Mouse (Mus musculus) urinary bladder, adult 2 months (tissue): ENCODE results near the gene Itga9. TPM values are rescaled to one million over a fixed set of nuclear protein-coding genes. Genes with fewer than 3 reads are reported as not detected.

Source experiments
- DNase-seq: peaks from one replicate; pipeline ENCODE4 v3.0.0; 2022; ENCODE audit warnings: low spot score
- polyA plus RNA-seq: library from polyadenylated mRNA; depleted of rRNA; stranded (reverse); fragments of >200 nt; gene quantifications from 2 replicates; pipeline ENCODE4 v1.2.3, GENCODE M21; 2012

Itga9 gene
- polyA plus RNA-seq, 1 experiment, result 26.3 TPM

DNA sequence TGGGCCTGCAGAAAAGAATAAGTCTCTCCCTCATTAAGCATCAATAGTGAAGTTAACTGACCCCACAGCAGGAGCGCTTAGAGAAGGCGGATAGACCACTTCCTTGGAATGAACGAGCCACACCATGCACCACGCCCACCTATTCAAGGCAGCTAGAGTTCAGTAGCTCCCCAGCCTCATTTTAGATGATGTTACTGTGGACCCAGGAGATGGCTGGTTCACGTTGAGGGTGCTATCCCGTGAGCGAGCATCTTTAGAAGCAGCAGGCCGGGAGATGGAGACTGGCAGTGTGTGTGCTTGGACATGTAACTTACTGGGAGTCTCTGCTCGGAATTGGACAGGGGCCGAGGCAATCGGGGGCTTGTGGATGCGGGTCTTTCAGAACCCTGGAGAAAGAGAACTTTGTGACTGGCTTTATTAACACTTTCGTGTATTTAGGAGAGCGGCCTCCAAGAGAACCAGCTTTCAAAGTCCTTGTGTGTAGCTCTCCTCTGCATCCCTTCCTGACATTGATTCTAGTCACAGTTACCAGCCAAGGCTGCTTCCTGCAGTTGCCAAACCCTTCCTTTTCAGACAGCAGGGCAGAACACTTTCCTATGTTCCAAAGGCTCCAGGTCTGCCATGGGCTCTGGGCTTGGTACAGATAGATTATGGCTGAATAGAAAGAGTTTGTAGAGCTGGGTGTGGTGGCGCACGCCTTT is 1.4 kb downstream of the Itga9 start:
- DNase-seq, result no peak

DNA sequence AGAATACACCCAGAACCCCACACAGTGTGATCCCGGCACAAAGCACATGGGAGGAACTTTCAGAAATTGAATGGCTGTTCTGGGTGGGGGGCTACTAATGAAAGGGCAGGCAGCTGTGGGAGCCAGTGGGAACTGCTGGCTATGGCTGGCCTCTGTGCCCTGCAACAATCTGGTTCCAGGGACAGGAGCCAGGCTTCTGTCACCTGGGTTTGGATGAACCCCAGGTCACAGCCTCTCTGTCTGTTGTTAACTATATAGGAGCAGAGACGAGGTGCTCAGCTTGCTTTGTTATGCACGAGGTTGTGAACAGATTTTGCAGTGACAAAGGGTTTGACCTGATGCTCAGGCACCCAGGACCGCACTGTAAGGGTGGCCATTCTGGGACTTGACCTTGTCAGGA is 2.1 kb downstream of the Itga9 start:
- no peak for DNase-seq

DNA sequence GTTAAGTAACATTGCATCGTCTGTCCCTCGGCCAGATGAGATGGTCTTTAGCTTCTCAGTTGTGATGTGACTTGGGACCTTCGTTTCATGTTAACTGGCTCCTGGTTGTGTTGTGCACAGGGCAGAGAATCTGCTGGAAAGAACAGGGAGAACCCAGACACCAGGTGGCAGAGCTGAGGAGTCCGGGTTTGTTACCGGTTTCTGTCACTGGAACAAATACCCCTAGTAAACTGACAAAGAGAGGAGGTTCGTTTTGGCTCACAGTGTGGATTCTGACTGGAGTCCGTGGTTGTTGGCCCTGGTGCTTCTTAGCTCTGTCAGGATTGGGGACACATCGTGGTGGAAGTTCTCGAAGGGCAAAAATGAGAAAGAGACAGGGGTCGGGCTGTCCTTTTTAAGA is 3.6 kb downstream of the Itga9 start:
- DNase-seq, result no peak

DNA sequence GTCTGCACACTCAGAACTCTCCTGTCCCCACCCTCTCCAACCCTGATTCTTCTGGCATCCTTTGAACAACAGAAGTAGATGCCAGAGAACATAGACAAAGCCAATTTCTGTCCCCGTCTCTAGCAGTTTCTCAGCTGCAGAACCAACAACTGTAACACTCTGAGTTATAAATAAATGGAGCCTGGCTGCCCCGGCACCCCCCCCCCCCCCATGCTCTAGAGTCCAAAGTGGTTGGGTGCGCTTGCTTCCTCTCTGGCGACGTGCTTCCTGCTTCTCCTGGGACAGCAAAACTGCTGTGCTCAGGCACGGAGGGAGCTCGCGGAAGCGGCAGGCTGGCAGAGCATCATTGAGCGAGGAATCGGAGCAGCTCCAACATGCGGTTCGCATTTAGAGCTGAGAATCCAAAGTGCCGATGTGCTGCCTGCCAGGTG is 4.6 kb downstream of the Itga9 start:
- DNase-seq, result no peak

DNA sequence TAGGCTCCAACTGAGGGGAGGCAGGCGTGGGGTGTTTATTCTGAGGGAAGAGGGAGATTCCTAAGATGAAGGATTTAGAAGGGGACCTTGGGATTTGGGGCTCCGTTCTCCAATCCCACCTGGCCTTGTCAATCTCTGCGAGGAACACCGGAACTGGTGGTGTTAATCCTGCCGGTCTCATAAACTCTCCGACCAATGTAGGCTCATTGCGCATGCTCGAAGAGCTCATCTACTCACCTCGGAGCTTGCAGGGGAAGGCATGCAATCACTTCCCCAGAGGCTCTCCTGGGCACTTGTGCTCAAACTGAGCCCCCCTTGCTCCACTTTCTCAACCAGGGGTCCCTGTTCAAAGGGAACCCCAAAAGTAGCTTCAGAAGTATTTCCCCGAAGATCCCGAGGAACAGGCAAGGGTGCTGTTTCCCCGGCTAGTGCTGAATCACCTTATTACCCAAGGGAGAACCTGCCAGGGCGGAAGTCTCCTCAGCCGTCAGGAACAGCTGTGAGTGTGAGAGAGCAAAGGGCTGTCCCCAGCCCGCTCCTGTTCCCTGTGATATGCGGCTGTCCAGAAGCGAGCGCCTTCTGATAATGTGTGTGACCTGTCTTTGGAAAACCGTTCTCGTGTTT is 5.6 kb downstream of the Itga9 start:
- no peak for DNase-seq

DNA sequence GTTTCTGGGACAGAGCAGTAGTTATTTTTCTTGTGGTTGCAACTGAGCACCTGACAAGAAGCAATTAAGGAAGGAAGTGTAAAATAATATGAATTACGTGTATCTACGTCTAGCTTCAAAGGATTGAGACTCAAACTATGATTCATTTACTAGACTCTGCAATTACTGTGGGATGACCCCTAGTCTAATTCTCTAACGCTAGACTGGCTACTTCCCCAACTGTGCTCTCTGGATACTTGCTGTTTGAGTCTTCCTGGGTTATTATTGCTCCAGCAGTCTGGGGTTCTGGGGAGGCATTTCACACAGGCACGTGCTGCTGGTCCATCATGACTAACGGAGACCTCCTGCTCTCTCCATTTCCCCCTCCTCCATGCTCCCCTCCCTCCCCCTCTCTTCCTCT is 10.7 kb downstream of the Itga9 start:
- no peak for DNase-seq

DNA sequence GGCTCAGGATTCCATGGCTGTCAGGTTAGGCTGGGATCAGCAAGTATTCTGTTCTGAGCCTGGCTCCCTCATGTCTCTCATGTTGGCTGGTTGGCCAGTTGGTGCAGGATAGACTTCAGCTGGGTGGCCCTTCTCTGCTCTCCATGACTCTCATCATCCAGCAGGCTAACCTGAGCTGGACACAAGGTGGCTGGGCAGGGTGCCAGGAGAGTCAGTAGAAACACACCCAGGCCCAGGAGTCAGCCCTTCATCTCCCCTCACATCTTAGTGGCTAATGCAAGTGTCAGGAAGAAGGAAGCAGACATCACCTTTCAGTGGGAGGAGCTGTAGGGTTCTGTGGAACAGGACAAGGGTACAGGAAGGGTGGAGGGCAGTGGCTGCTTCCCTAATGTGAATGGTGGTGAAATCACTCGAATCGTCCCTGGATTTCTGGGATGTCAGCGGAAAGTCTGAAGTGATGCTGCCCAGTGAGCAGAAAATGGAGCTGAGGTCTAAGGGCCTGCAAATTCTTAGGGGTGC is 12.3 kb downstream of the Itga9 start:
- DNase-seq, result no peak

DNA sequence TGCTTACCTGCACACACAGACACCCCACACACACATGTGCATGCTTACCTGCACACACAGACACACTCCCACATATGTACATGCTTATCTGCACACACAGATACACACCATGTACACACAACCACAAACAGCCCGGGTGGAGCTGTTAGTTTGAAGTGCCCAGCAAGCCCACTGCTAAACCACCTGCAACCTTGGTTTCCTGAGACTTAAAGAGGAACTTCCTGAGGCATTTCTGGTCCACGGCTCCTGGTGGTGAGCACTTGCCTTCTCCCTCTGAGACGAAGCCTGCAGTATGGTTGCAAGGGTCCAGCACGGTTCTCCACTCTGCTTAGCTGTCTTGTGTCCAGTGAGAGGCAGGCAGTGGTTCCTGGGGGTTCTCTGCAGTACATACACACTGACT is 14.3 kb downstream of the Itga9 start:
- no peak for DNase-seq

DNA sequence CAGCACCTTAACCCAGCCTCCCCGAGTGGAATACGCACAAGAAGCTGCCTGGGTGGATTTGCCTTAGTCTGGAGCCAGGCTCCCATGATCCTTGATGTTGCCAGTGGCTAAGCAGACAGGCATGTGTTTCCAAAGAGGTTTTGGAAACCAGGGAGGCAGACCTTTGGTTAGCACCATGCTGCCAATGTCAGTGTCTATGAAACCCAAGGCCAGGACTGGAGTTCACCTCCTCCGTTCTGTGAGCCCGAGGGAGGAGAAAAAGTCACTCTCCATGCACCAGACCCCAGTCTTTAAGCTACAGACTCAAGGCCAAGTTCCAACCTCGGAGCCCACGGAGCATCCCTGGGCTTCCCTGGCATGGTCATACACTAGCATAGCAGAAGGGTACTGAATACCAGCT is 15.2 kb downstream of the Itga9 start:
- no peak for DNase-seq

DNA sequence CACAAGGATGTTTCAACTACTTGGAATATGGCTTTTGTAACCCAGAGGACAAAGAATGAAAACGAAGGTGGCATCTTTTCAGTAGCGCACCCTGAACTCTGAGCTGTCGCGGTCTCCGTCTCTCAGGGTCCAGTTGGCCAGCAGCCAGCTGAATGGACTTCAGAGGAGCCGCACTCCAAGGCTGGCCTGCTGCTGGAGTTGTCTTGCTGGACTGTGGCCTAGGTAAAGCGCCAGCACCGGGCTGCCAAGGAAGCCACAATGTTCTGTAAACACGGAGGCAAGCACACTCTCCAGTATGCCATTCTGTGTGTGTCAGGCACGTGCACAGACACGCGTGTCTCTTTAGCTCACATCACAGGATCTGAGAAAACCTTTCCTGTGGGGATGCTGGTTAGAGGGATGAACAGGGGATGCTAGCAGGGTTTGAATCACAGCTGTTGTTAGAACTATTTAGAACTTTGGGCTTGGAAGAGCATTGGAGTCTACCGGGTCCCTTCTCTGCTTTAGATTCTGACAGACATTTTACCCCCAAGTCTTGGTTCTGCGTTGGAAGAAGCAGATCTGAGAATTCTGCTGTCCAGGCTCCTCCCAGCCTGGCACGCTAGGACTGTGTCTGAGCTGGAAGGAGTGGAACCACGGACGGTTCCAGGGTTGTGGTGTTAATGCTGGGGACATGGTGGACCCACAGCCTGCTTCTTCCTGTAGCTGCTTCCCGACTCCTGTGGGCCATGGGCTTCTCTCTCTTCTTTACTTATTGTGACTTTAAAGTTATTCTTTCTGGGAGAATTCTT is 16.1 kb downstream of the Itga9 start:
- DNase-seq, result no peak

DNA sequence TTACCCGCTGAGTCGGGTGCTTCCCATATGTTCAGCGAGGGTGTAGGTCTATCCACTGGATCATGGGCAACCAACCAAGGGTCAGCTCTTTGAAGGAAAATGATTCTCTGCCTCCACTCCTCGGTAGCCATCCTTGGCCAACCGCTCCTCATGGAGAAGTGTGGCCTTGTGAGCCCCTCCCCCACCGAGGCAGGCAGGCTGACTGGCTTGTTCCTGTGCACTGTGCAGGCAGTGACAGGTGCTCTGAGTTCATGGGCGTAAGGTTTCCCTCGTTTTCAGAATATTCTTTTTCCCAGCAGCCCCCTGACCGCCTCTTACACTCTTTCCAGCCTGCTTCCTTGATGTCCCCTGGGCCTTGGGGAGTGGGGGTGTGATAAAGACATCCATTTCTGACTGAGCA is 17.0 kb downstream of the Itga9 start:
- no peak for DNase-seq

DNA sequence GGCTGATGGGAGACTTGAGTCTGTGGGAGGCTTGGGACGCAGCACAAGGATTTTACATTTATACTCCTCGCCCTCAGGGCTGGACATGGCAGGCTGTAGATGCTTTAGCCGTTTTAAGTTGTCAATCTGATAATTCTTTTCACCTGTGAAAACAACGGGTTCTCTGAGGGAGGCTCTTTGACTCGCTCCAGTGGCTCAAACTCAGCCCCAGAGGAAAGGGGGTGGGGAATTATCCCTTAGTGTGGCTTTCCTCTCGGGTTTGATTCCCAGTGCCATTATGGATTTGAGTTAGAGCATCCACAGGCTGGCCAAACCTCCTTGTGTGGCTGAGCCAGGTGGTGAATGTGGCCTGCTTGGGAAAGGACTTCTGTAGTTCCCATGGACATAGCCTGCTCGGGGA is 17.7 kb downstream of the Itga9 start:
- DNase-seq, result no peak

DNA sequence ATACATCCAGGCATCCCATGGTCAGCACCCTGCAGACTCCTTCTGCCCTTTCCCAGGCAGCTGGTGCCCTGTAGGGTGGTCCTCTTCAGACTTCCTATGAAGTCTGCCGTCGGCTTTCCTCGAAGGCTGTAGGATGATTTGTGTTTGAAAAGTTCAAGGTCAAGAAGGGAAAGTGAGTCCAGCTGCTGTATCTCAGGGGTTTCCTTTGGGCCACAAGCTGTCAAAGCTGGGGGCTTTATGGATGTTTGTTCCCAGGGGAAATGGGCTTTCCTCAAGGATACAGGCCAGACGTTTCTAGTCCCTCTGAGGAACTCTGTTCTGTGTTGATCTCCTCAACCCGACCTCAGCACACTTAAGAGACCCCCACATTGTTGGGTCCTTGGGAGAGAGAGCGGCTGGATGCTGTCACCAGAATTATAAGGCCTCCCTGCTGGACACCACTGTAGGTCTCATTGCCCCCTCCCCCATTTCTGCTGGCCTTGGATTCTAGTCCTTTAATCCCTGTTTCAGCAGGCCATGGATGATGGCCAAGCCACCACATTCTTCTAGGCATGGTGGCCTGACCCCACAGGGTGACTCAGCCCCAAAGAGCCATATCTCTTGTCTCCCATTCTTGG is 23.4 kb downstream of the Itga9 start:
- no peak for DNase-seq

DNA sequence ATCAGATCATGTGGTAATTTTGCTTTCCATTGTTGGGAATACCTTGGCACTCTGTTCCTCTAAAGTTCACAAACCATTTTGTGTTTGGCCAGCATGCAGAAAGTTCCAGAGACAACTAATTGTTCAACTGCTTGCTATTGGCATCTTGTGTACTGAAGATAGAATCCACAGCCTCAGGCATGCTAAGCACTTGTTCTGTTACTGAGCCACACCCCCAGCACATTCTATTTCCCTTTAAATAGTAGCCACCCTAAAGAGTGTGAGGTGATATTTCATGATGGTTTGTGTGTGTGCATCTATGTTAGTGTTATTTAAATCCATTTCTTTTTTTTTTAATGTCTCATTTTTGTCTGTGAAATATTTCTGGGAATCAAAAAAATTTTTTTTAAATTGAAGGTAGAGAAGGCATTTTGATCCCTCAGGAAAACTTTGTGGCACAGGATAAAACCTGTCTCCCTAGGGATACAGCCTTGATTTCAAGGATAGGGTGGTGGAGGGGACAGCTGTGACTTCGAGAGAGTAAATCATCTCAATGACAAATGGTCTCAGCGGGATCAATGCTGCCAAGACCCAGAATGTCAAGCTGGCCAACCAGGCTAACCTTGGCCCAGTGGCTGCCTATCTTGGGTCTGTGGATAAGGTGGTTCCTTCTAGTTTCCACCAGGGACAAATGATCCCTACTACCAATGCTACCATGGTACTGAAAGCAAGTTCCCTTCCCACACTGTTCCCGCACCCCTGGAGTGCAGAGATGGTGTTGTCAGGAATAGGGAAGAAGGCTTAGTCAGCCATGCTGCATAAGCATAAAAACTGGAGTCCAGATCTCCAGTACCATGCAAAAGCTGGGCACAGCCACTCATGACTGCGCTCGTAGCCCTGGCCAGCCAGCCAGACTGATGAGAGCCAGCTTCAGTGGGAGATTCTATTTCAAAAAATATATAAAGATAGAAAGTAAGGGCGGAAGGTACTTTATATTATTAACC is 25.6 kb downstream of the Itga9 start:
- no peak for DNase-seq

DNA sequence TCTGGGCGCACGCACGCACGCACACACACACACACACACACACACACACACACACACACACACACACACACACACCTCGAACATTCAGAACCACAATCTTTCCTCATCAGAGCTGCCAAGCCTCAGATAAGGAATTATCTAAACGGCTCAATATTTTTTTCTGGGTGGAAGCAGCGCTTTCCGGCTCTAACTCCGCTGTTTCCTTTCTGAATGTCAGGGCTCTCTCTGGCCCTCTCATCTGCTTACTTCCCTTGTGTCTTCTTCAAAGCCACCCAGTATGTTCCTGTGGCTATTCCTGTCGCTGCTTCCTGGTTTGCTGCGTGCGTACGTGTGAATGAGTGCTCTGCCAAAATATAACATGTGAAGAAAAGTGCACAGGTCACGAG is 26.3 kb downstream of the Itga9 start:
- no peak for DNase-seq

DNA sequence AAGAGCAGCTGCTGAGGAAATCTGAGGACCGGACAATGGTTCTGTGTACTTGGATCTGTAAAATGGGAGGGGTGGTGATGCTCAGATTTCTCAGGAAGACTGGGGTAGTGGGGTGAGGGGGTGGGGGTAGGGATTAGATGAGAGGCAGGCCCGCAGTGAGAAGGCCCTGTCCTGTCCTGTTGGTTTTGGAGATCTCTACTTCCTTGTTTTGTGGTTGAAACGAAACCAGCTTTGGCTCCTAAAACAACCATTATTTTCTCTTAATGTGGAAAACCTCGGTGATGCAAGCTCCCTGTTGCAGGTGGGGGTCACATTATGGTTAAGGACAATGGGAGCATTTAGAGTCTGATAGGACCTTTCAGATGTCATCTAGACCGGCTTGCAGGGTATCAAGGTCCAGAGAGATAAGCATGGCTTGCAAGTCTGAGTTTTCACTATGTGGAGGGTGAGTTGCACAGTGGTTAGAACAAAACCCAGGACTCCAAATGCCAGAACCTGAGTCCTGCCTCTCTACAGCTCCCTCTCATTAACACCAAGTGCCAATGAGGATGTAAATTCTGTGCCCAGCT is 32.2 kb downstream of the Itga9 start:
- DNase-seq, result no peak

DNA sequence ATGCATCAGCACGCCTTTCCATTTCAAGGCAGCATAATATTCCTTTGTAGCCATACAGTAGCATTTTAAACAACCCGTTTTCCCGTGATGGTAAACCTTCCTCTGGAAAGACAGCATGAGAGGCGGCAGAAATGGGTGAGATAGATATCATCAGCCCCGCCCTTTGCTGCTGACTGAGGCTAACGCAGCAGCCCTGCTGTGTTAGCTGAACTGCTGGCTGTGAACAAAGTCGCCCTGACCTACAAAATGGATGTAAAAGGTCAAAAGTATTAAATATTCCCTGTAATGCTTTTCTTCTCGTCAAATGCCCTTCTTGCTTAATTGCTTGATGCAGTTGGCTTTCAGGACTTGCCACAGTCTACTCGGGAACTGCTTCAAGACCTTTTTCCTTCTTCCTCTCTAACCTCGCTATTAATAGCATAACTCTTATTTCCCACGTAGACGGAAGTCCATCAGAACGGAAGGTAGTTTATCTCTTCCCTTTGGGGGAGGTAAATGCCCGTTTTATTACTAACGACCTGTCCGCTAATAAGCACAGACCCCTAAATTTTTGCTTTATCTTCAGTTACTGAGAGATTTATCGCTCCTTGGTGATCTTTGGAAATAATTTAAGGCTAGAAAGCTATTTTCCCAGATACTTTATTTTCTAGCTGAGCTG is 39.3 kb downstream of the Itga9 start:
- DNase-seq, result no peak

DNA sequence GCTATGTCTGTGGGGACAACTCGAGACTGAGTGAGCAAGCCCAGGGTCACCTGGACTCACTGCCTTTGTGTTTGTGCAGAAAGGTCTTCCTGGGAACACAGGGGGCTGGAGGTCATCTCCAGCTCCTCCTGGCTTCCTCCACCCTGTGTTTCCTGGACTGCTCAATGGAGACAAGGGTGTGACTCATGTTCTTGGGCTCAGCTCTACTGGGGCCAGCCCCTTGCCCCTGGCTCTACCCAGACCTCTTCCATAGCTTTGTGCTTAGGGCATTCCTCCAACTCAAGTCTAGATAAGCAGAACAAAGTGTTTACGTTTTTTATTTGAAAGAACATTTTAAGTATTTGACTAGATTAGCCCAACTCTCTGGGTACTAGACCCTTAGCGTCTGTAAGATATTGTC is 41.0 kb downstream of the Itga9 start:
- DNase-seq, result no peak

DNA sequence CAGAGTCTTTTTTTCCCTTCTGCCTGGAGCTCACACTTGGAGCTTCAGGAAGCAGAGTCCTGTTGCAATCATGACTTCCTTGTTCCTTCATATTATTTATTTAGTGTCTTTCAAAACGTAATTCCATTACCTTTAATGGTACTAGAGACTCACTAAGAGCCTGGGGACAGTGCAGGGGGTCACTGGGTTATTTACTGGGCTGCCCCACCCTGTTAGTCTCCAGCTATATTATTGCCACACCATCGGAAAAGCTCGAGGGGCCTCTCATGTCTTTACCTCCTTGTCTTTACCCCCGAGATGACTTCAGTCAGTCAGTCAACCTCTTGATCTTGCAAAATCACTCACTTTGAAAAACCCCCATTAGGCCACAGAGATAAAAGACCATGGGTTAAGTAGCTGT is 44.5 kb downstream of the Itga9 start:
- no peak for DNase-seq

DNA sequence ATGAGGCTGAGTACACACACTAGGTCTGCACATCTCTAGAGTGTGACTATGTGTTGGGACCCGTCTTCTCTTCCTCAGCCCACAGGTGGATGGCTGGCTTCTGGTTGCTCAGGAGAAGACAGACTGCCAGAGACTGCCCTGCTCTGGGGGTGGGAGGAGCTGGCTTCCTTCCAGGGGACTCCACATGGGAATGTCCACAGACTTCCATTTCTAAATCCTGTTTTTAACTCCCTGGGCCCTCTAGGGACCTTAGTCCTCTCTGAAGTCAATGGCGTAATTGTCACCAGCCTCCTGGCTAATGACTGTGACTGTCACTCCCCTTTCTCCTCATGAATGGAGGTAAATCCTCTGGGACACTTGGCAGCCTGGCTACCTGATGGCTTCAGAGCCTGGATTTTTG is 45.4 kb downstream of the Itga9 start:
- DNase-seq, result no peak
